Mouse (Mus musculus) heart, embryonic 13.5 days (tissue): ENCODE data around the gene Tcap. TPM values are rescaled to one million over a fixed set of nuclear protein-coding genes. Genes with fewer than 3 reads are reported as not detected.

Source experiments
- ATAC-seq: fragments of 200-750 bp; cut with Nextera tagmentation; 2 replicates; pipeline ENCODE4 v1.8.0; 2017; ENCODE audit warnings: moderate TSS enrichment; ENCODE audit not compliant: insufficient number of reproducible peaks, low FRiP score, low TSS enrichment; ENCODE audit errors: extremely low read depth
- H3K27ac ChIP-seq: fragments of 300-500 bp; sonication (generic); replicated peaks from 2 replicates; pipeline ENCODE4 v1.5.1; 2015; ENCODE audit warnings: moderate library complexity, mild to moderate bottlenecking, inconsistent platforms
- H3K27me3 ChIP-seq: fragments of 300-500 bp; sonication (generic); replicated peaks from 2 replicates; pipeline ENCODE4 v1.6.1; 2015; ENCODE audit warnings: mild to moderate bottlenecking, inconsistent platforms
- H3K36me3 ChIP-seq: fragments of 300-500 bp; sonication (generic); 2 replicates; pipeline ENCODE4 v1.6.1; 2015; ENCODE audit warnings: mild to moderate bottlenecking, inconsistent platforms
- H3K4me1 ChIP-seq: fragments of 300-500 bp; sonication (generic); 2 replicates; pipeline ENCODE4 v1.6.1; 2015; ENCODE audit warnings: inconsistent platforms
- H3K4me2 ChIP-seq: fragments of 300-500 bp; sonication (generic); 2 replicates; pipeline ENCODE4 v1.6.1; 2015; ENCODE audit warnings: inconsistent platforms, mild to moderate bottlenecking, moderate library complexity
- H3K4me3 ChIP-seq: fragments of 300-500 bp; sonication (generic); 2 replicates; pipeline ENCODE4 v1.5.1; 2015; ENCODE audit warnings: moderate library complexity, mild to moderate bottlenecking, inconsistent platforms
- H3K9ac ChIP-seq: fragments of 300-500 bp; sonication (generic); 2 replicates; pipeline ENCODE4 v1.6.1; 2015; ENCODE audit warnings: inconsistent platforms, mild to moderate bottlenecking, moderate library complexity
- H3K9me3 ChIP-seq: fragments of 300-500 bp; sonication (generic); 2 replicates; pipeline ENCODE4 v1.6.1; 2016; ENCODE audit warnings: inconsistent platforms
- WGBS: fragments of 180-500 bp; shearing (Covaris S2); methylation state at CpG from one replicate; pipeline ENCODE4 v1.1.7; 2015; ENCODE audit warnings: mixed read lengths; 5-methylcytosine and 5-hydroxymethylcytosine counted together
- polyA plus RNA-seq: library from polyadenylated mRNA; unstranded; fragments of >200 nt; fragmentation: Nextera tagmentation; extraction: Ambion mirVana; gene quantifications from 2 replicates; pipeline ENCODE4 v1.2.1, GENCODE M21; 2015

The Tcap gene
- polyA plus RNA-seq, 1 experiment from 2014 or later: 159 TPM

DNA sequence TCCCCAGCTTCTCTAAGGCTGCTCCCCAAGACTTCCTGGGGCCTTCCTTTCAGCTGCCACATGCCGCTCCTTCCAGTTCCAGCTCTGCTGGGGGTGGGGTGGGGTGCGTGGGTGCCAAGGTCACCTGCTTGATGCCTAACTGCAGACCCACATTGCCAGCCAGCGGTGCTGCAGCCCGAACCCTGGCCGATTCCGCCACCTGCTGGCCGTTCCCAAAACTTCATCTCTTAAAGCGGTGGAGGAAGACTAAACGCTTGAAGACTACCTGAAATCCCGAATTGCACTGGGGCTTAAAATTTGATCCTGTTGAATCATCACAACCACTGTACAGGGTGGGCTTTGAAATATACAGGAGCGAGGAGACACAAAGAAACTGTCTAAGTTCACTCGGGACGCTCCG, 38.4 kb upstream of the Tcap start:
- H3K27me3 ChIP-seq: peaks cover 84% of the 10 kb centered on the region
- no peak for ATAC-seq
- 3% methylated on average over 14 of the region's 14 CpGs for WGBS
- H3K4me3 ChIP-seq: peak overlapping the region; percentile 40
- H3K4me1 ChIP-seq: peaks cover 60% of the 10 kb centered on the region
- peak overlapping the region; percentile 67 for H3K4me2 ChIP-seq
- no peak overlapping the region for H3K27ac ChIP-seq
- no peaks in the 10 kb centered on the region for H3K36me3 ChIP-seq
- no peaks in the 10 kb centered on the region for H3K9me3 ChIP-seq
- H3K9ac ChIP-seq: peak overlapping the region; percentile 71

DNA sequence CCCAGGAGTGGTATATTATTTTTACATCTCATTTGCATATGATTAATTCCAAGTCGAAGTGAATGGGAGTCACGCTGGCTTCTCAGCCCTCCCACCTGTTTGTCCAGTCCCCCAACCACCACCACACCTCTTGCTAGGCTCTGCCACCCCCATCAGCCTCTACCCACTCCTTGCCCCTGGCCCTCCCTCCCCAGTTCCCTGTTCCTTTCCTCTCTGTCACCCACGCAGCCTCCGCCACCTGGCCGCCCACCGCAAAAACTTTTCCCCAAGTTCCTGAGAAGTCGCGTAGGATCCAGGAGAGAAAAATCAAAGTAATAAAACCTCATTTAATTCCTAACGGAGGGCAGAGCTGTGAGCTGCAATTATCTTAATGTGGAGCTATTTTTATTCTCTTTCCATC, 37.4 kb upstream of the Tcap start:
- 0 out of 2 replicates have a peak overlapping the region, but pooled peaks have one; percentile 47 for H3K9ac ChIP-seq
- WGBS: 21% methylated on average over 9 of the region's 9 CpGs
- H3K27me3 ChIP-seq: peaks cover 86% of the 10 kb centered on the region
- H3K9me3 ChIP-seq: no peaks in the 10 kb centered on the region
- peaks cover 62% of the 10 kb centered on the region for H3K4me1 ChIP-seq
- peak overlapping the region; percentile 67; the same call in 1 of the 2 replicates for H3K4me2 ChIP-seq
- ATAC-seq: no peak
- H3K36me3 ChIP-seq: no peaks in the 10 kb centered on the region
- H3K4me3 ChIP-seq: no peak overlapping the region
- no peak overlapping the region for H3K27ac ChIP-seq

- WGBS: 10% methylated on average over 12 of the region's 12 CpGs
- Histone ChIP-seq H3K9me3 (no peaks in the 10 kb centered on the region), H3K4me3 (peak overlapping the region; percentile 69), H3K27ac (no peak overlapping the region), H3K27me3 (peaks cover 86% of the 10 kb centered on the region), H3K9ac (peak overlapping the region; percentile 80; the same call in 1 of the 2 replicates), H3K4me2 (peak overlapping the region; percentile 94), H3K36me3 (no peaks in the 10 kb centered on the region), H3K4me1 (peaks cover 55% of the 10 kb centered on the region)
- no peak for ATAC-seq
These were observed 36.1 kb upstream of the Tcap start for GRCm38 (mm10) chr11:98347385-98348082.

DNA sequence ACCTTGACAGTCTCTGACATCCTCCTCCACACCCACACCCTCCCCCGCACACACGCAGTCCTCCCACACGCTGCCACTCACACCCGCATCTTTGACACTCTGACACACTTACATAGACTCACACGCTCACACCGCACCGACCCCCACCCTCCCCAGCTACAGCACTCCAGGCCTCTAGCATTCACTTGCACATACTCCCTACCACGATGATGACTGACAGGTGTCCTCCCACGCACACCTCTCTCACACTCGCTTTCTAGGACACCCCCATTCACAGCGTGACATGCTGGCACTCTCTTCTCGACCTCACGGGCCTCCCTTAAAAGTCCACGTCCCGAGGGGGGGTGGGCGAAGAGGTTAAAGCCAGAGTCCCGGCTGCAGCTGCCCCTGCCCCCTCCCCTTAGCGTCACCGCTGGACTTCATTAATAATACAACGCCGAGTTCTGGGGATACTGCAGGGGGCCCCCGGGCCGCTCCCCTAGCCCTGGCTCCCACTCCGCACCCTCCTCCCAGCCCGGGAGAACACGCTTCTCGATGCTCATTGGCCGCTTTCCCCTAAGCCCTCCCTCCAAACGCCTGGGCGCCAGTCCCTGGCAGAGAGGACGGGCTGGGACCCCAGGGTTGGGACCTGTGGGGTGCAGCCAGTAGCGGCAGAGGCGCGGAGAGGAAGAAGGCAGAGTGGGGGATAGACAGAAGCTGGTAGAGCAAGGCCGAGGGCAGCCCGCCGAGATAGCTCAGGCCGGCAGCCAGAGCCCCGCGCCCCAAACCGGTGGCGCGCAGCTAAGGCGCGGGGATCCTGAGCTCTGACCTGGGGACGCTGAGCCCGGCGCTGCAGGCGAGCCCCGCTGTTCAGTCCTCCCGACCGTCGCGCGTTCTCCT, 35.3 kb upstream of the Tcap start, which contains the start of gene Ppp1r1b:
Gene Ppp1r1b (plus strand): TSS at position 322 of the 879 bp plus-strand sequence.
- Histone ChIP-seq H3K4me2 (peak within 1 kb of the TSS; percentile 94), H3K4me1 (peaks cover 52% of the 10 kb centered on the region), H3K36me3 (no peaks in the 10 kb centered on the region), H3K27me3 (peaks cover 94% of the 10 kb centered on the region), H3K27ac (no peak within 1 kb of the TSS), H3K9me3 (no peaks in the 10 kb centered on the region), H3K9ac (peak within 1 kb of the TSS; percentile 80), H3K4me3 (peak within 1 kb of the TSS; percentile 69)
- WGBS: under 1% methylated on average over 55 of the region's 55 CpGs
- ATAC-seq: no peak; the same call in 1 of the 2 replicates

DNA sequence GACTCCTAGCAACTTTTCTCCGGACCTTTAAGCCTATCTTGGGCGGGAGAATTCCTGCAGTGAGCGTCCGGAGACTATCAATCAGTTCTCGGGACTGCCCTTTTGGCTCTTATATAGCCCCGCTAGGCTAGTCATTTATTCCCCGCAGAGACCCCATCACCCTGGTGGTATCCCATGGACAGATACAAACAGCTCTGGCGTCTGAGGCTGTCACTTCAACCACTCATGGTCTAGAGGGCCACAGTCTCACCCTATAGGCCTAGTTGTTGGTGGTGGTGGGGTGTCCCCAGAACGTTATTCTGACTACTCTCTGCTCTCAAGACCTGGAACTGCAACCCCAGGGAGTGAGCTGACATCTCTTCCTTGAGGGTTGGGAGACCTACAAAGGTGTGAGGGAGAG, 34.3 kb upstream of the Tcap start:
- WGBS: 9% methylated on average over 9 of the region's 9 CpGs
- H3K27ac ChIP-seq: no peak overlapping the region
- peak overlapping the region; percentile 69 for H3K4me3 ChIP-seq
- peaks cover 95% of the 10 kb centered on the region for H3K27me3 ChIP-seq
- H3K4me2 ChIP-seq: peak overlapping the region; percentile 94
- no peak for ATAC-seq
- peaks cover 52% of the 10 kb centered on the region for H3K4me1 ChIP-seq
- H3K36me3 ChIP-seq: no peaks in the 10 kb centered on the region
- peak overlapping the region; percentile 80 for H3K9ac ChIP-seq
- no peaks in the 10 kb centered on the region for H3K9me3 ChIP-seq

- ATAC-seq: no peak
- Histone ChIP-seq H3K36me3 (no peaks in the 10 kb centered on the region), H3K4me2 (no peak overlapping the region), H3K27ac (no peak overlapping the region), H3K27me3 (peaks cover 79% of the 10 kb centered on the region), H3K4me3 (no peak overlapping the region), H3K9ac (no peak overlapping the region), H3K9me3 (no peaks in the 10 kb centered on the region), H3K4me1 (peaks cover 46% of the 10 kb centered on the region)
- WGBS: 76% methylated on average over 18 of the region's 18 CpGs
These were observed 31.2 kb upstream of the Tcap start for GRCm38 (mm10) chr11:98352272-98352990.

GRCm38 (mm10) chr11:98353651-98354211, 29.9 kb upstream of the Tcap start:
- Histone ChIP-seq H3K4me1 (peaks cover 39% of the 10 kb centered on the region), H3K4me3 (no peak overlapping the region), H3K36me3 (no peaks in the 10 kb centered on the region), H3K9ac (no peak overlapping the region), H3K4me2 (no peak overlapping the region), H3K27ac (no peak overlapping the region), H3K9me3 (no peaks in the 10 kb centered on the region), H3K27me3 (peaks cover 66% of the 10 kb centered on the region)
- no peak for ATAC-seq
- WGBS: 41% methylated on average over 8 of the region's 8 CpGs

- no peak overlapping the region for H3K4me3 ChIP-seq
- H3K4me1 ChIP-seq: peaks cover 39% of the 10 kb centered on the region
- no peaks in the 10 kb centered on the region for H3K9me3 ChIP-seq
- no peak overlapping the region for H3K9ac ChIP-seq
- ATAC-seq: no peak
- no peak overlapping the region for H3K27ac ChIP-seq
- peaks cover 59% of the 10 kb centered on the region for H3K27me3 ChIP-seq
- WGBS: 56% methylated on average over 14 of the region's 14 CpGs
- H3K36me3 ChIP-seq: peaks cover under 1% of the 10 kb centered on the region; the same call in 1 of the 2 replicates
- H3K4me2 ChIP-seq: no peak overlapping the region
These were observed 29.2 kb upstream of the Tcap start for GRCm38 (mm10) chr11:98354445-98354844.

- H3K27ac ChIP-seq: no peak overlapping the region
- 8% methylated on average over 6 of the region's 6 CpGs for WGBS
These were observed 27.8 kb upstream of the Tcap start for GRCm38 (mm10) chr11:98355732-98356299.

DNA sequence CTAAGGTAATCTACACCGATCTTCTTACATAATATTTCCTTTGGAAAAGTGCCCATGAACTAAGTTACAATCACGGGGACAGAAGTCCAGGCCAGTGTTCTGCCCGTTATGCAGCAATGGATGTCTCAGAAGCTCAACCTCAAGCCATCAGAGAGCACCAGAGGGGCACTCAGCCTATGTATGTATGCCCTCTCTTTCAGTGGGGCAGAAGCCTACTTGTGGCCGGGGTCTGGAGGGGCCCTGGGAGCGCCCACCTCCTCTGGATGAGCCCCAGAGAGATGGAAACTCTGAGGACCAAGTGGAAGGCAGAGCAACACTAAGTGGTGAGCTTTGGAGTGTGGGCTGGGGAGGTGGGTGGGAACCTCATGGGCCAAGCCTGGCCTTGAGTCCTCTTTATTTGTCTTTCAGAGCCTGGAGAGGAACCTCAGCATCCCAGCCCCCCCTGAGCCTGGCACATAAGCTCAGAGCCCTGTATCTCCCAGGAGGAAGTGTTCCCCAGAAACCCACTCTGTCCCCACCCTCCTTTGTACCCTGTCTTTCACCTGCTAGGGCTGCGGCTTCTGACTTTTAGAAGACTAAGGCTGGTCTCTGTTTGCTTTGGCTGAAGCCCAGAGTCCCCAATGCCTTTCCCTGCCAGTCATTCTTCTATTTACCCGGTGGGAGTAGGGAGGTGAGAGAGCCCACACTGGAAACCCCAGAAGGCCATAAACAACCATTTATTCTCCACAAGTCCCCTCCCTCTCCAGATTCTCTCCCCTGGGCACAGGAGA, 26.8 kb upstream of the Tcap start:
- Histone ChIP-seq H3K9me3 (no peaks in the 10 kb centered on the region), H3K36me3 (peaks cover 4% of the 10 kb centered on the region; the same call in 1 of the 2 replicates), H3K27me3 (peaks cover 36% of the 10 kb centered on the region), H3K4me2 (peak overlapping the region; percentile 87), H3K9ac (peak overlapping the region; percentile 77), H3K27ac (peak overlapping the region; percentile 90), H3K4me1 (peaks cover 52% of the 10 kb centered on the region), H3K4me3 (peak overlapping the region; percentile 82; the same call in 1 of the 2 replicates)
- ATAC-seq: no peak
- WGBS: 67% methylated on average over 7 of the region's 7 CpGs

More at GRCm38 (mm10) chr11:98355732-98356299, 27.8 kb upstream of the Tcap start:
- Histone ChIP-seq H3K4me3 (no peak overlapping the region), H3K4me1 (peaks cover 43% of the 10 kb centered on the region), H3K36me3 (peaks cover 4% of the 10 kb centered on the region; the same call in 1 of the 2 replicates), H3K27me3 (peaks cover 46% of the 10 kb centered on the region), H3K4me2 (no peak overlapping the region), H3K9me3 (no peaks in the 10 kb centered on the region), H3K9ac (peak overlapping the region; percentile 29; the same call in 1 of the 2 replicates)
- ATAC-seq: no peak
